Mouse (Mus musculus) v-Abl transformed pro-B cells (cell line): ENCODE results near the gene Stard7.

ENCODE experiments used
- in situ Hi-C, 2 experiments: fragments of 400-800 bp; cut with MboI; formaldehyde crosslinking; loops; one replicate each; pipeline ENCODE4 v1.15.1; 2025; ENCODE audit not compliant: unreplicated experiment in 2 of 2

Stard7 gene

GRCm38 (mm10) chr2:127269491-127270299 lies at the start of gene Stard7:
Gene Stard7 (plus strand): TSS chr2:127270218.
- in situ Hi-C loops = no loop called here

GRCm38 (mm10) chr2:127225261-127225660 lies 44.8 kb upstream of the Stard7 start:
- in situ Hi-C loops = loop anchor here (5.0 to 25.0 kb wide), 2 partner anchors 483 to 488 kb away; no protein-coding TSS in a partner anchor

GRCm38 (mm10) chr2:127237897-127238610 lies 32.0 kb upstream of the Stard7 start:
- in situ Hi-C loops = loop anchor here in 1 of 2 experiments (25.0 kb wide), 1 partner anchor 501 kb away; no protein-coding TSS in a partner anchor

GRCm38 (mm10) chr2:127240065-127240464 lies 30.0 kb upstream of the Stard7 start:
- in situ Hi-C loops = loop anchor here in 1 of 2 experiments (25.0 kb wide), 1 partner anchor 503 kb away; no protein-coding TSS in a partner anchor

- in situ Hi-C loops = loop anchor here in 1 of 2 experiments (25.0 kb wide), 1 partner anchor 510 kb away; no protein-coding TSS in a partner anchor
Measured at GRCm38 (mm10) chr2:127247592-127248333, 22.3 kb upstream of the Stard7 start, which contains the start of the genes Ciao1 and Tmem127. Gene Ciao1 (minus strand): TSS chr2:127247816. Gene Tmem127 (plus strand): TSS chr2:127247908.

GRCm38 (mm10) chr2:127248334-127249004 lies 21.5 kb upstream of the Stard7 start:
- in situ Hi-C loops = loop anchor here in 1 of 2 experiments (25.0 kb wide), 1 partner anchor 511 kb away; no protein-coding TSS in a partner anchor

GRCm38 (mm10) chr2:127250291-127251008 lies 19.6 kb upstream of the Stard7 start:
- in situ Hi-C loops = loop anchor here (5.0 kb wide), 2 partner anchors 92 to 97 kb away; no protein-coding TSS in a partner anchor

GRCm38 (mm10) chr2:127251457-127251856 lies 18.6 kb upstream of the Stard7 start:
- in situ Hi-C loops = loop anchor here (5.0 kb wide), 2 partner anchors 91 to 96 kb away; no protein-coding TSS in a partner anchor

- in situ Hi-C loops = loop anchor here (5.0 kb wide), 2 partner anchors 90 to 95 kb away; no protein-coding TSS in a partner anchor
Measured at GRCm38 (mm10) chr2:127251880-127252527, 18.0 kb upstream of the Stard7 start.

- in situ Hi-C loops = loop anchor here (5.0 kb wide), 2 partner anchors 90 to 95 kb away; no protein-coding TSS in a partner anchor
Measured at GRCm38 (mm10) chr2:127252787-127253186, 17.2 kb upstream of the Stard7 start.

GRCm38 (mm10) chr2:127254604-127255134 lies 15.3 kb upstream of the Stard7 start:
- in situ Hi-C loops = loop anchor here (5.0 kb wide), 2 partner anchors 88 to 93 kb away; no protein-coding TSS in a partner anchor

- in situ Hi-C loops = no loop called here
Measured at GRCm38 (mm10) chr2:127255294-127255693, 14.7 kb upstream of the Stard7 start.

- in situ Hi-C loops = no loop called here
Measured at GRCm38 (mm10) chr2:127259340-127259739, 10.7 kb upstream of the Stard7 start.

GRCm38 (mm10) chr2:127262480-127262879 lies 7.5 kb upstream of the Stard7 start:
- in situ Hi-C loops = no loop called here

- in situ Hi-C loops = no loop called here
Measured at GRCm38 (mm10) chr2:127267854-127268253, 2.2 kb upstream of the Stard7 start.

- in situ Hi-C loops = no loop called here
Measured at GRCm38 (mm10) chr2:127270300-127271041, 453 bp downstream of the Stard7 start.

GRCm38 (mm10) chr2:127271042-127271515 lies 1.1 kb downstream of the Stard7 start:
- in situ Hi-C loops = no loop called here
